Mouse (Mus musculus) gastrocnemius, adult 2 months (tissue): ENCODE results near the gene Grb10. TPM values are rescaled to one million over a fixed set of nuclear protein-coding genes. Genes with fewer than 3 reads are reported as not detected.
A peak's percentile ranks its signal among the peaks of the same experiment; 100 is the strongest.

Experiments
- DNase-seq: peaks from one replicate; pipeline ENCODE4 v3.0.0; 2022
- H3K27ac ChIP-seq: fragments of 200-600 bp; 2 replicates; pipeline ENCODE4 v1.8.1; 2022; ENCODE audit warnings: mild to moderate bottlenecking
- H3K4me3 ChIP-seq: fragments of 200-600 bp; 2 replicates; pipeline ENCODE4 v1.8.1; 2022; ENCODE audit warnings: mild to moderate bottlenecking, moderate library complexity
- CTCF ChIP-seq: fragments of 200-600 bp; IDR thresholded peaks from 2 replicates; pipeline ENCODE4 v1.8.1; 2022; ENCODE audit warnings: antibody characterized with exemption, mild to moderate bottlenecking, moderate library complexity
- intact Hi-C: fragments of 180-260 bp; cut with DNase I; formaldehyde crosslinking; loops from one replicate; pipeline ENCODE4 v1.15.1; 2025
- long read RNA-seq, 2 experiments: library from polyadenylated mRNA; stranded (forward); transcript quantifications; one replicate each; pipeline ENCODE4 v2.0.0; 2021
- total RNA-seq, 2 experiments: library from RNA; stranded (reverse); gene quantifications; 2 replicates each; pipeline ENCODE4 v1.2.3; 2021

The Grb10 gene
- 10 to 100 TPM; 27.9 to 59.3 TPM for total RNA-seq
- long read RNA-seq, experiment 1, full-length matches to known transcripts, result 1 of 5 reads
- long read RNA-seq, experiment 1, partial matches to known transcripts, result 0 of 5 reads
- long read RNA-seq, experiment 1, other reads (novel, unspliced or antisense), result 4 of 5 reads
- long read RNA-seq, experiment 2, partial matches to known transcripts, result 0 of 2 reads
- long read RNA-seq, experiment 2, other reads (novel, unspliced or antisense), result 2 of 2 reads

- no peak for DNase-seq
- Histone ChIP-seq H3K27ac (peak within 1 kb of the TSS; percentile 79), H3K4me3 (peak within 1 kb of the TSS; percentile 82)
- intact Hi-C loops, result loop anchor here (5.0 kb wide), 2 partner anchors 41 to 226 kb away; no protein-coding TSS in a partner anchor
- no peak for TF ChIP-seq CTCF
These were observed at the start of gene Grb10 for GRCm38 (mm10) chr11:12038470-12038985. Grb10 (minus strand) TSS chr11:12038683.

DNA sequence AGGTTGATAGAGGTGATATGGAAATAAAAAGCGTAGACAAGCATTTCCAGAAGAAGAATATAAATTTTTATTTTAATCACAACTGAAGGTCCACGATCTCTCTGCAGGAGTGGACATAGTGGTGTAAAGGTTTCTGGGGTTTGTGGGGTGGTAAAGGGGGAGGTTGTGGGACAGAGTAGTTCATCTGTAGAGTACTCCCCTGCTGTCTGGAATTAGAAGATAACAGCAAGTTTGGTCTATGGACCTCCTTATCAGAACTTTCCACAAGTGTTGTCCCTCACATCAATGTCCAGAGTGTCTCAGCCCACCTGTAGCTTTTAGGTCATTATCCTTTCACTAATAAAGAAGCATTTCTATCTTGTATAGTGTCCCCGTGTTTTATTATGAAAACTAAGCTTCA is 43.2 kb upstream of the Grb10 start:
- Histone ChIP-seq H3K4me3 (no peak overlapping the region), H3K27ac (no peak overlapping the region)
- TF ChIP-seq CTCF, result no peak
- intact Hi-C loops, result no loop called here
- no peak for DNase-seq

DNA sequence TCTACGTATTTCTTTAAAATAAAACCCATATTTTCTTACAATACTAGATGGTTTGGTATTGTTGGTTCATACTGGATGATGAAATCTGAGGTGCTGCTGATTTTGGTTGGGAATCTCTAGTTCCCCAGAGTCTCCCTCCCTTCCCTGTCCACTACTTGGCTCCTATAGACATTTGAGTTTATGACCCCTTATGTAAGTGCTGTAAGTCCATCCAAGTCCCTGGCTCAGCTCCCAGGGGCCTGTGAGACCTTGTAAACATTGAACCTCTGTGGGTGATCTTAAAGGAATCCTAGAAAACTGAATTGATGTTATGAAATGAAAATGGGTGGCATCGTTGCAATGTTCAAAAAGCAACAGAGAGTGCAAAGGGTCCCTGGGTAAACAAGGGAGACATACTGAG is 40.7 kb upstream of the Grb10 start:
- no peak for TF ChIP-seq CTCF
- no peak for DNase-seq
- Histone ChIP-seq H3K4me3 (no peak overlapping the region), H3K27ac (no peak overlapping the region)
- intact Hi-C loops, result no loop called here

DNA sequence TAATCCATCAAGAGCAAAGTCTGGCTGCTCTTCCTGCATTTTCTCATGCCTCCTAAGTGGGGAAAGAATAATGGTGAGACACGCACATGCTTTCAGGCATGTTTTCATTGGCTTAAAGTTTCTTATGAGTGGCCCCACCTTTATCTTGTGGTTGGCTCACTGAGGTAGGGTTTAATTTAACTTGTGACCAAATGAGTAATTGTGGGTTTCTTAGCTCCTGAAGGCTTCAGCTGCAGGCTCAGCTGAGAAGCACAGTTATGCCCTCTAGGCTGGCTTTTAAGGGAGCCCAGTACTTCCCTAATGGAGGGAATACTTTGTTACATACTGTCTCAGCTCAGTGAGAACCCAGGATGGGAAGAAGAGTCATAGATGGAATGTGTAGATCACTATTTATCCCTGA is 37.0 kb upstream of the Grb10 start:
- Histone ChIP-seq H3K27ac (no peak overlapping the region), H3K4me3 (no peak overlapping the region)
- intact Hi-C loops, result no loop called here
- DNase-seq, result no peak
- TF ChIP-seq CTCF, result no peak

DNA sequence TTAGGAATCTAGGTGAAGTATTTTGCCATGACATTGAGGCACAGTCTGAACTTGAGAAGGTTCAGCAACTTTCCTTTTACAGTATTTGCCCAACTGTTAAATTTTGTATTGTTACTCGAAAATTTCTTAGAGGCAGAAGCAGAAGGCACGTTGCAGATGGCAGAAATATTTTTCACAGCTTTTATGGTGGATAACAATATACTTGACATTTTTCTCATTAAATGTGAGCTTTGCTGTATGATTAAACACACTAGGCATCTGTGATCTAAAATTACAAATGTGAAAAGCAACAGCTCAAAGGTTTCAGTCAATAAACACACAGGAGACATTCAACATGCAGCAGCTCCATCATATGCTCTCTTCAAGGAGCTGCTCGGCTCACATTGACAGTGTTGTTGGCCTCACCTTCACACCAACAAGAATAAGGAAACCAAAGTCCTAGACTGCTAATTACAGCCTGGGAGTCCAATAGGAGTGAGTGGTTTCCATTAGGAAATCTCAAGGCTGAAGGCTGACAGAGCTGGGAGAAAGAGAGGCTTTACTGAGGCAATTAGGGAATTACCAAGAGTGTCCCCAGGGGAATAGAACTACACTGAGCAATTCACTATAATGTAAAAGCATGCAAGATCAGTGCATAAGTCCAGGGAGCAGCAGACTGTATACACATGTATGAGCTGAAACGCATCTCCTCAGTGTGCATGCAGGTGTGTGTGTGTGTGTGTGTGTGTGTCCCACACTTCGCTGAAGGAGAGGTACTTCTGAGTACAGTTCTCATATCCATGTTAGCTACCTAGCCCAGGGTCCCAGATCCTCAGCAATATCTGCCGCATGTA is 35.1 kb upstream of the Grb10 start:
- no peak for DNase-seq
- intact Hi-C loops, result no loop called here
- no peak for TF ChIP-seq CTCF

GRCm38 (mm10) chr11:12072322-12072721 is 33.8 kb upstream of the Grb10 start:
- DNase-seq, result no peak
- Histone ChIP-seq H3K27ac (no peak overlapping the region), H3K4me3 (no peak overlapping the region)
- no peak for TF ChIP-seq CTCF
- intact Hi-C loops, result no loop called here

More for the DNA sequence above, 35.1 kb upstream of the Grb10 start:
- no peak overlapping the region for H3K4me3 ChIP-seq
- no peak overlapping the region for H3K27ac ChIP-seq

DNA sequence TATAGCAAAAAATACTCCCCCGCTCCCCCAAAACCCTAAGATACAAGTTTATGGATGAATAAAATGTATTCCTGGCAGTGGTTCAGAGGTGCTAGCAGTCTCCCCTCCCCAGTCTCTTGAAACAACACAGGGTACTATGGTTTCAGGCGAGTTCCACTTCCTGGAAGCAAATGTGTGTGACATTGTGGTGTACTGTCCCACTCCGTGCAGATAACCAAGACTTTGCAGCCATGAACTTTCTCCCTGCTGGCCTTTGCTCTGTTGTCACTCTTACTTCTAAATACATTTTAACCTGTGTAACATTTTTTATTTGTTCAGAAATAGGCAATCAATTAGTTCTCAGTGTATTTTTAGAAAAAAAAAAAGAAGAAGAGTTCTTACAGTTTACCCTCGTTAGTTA is 20.5 kb upstream of the Grb10 start:
- no peak for TF ChIP-seq CTCF
- intact Hi-C loops, result no loop called here

DNA sequence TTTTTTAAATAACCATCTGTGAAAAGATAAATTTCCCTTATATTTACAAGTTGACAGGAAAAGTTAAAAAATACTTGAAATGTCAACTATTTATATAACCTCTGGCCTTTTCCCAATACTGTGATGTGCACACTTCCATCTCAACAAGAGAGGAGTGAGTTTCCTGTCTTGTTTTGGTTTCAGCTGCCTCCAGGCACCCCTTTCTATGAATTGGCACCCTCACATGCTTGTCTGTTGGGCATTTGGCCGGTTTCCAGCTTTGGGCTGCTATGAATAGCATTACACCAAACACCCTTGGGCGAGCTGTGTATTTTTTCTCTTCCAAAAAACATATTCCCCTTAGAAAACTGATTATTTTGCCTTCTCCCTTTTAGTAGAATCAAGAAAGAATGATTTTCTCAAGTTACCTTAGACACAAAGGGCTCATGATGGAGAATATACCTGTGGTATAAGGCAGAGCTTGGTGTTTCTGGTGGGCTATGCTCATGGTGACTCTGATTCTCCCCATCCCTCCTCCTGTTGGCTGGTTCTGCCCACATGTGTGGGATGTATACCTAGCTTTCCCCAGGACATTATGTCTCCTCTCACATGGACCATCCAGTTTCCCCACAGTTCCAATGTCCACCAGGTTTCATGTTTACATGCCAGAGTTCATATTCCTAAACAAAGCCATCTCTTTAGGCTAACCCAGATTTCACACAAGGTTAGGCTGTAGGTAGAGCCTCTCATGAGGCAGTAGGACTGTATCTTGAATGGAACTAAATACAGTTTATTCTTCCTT is 10.3 kb upstream of the Grb10 start:
- peak; percentile 35 for DNase-seq
- no peak overlapping the region for H3K27ac ChIP-seq
- intact Hi-C loops, result no loop called here
- no peak for TF ChIP-seq CTCF
- H3K4me3 ChIP-seq, result no peak overlapping the region

More for the DNA sequence above, 20.5 kb upstream of the Grb10 start:
- H3K4me3 ChIP-seq, result no peak overlapping the region
- no peak for DNase-seq
- H3K27ac ChIP-seq, result no peak overlapping the region

GRCm38 (mm10) chr11:12048135-12048534 is 9.7 kb upstream of the Grb10 start:
- TF ChIP-seq CTCF, result no peak
- Histone ChIP-seq H3K27ac (no peak overlapping the region), H3K4me3 (no peak overlapping the region)
- intact Hi-C loops, result no loop called here
- DNase-seq, result no peak

- Histone ChIP-seq H3K27ac (no peak overlapping the region), H3K4me3 (no peak overlapping the region)
- DNase-seq, result no peak
- intact Hi-C loops, result no loop called here
- TF ChIP-seq CTCF, result peak; percentile 4; the same call in 1 of the 2 replicates
These were observed 5.8 kb upstream of the Grb10 start for GRCm38 (mm10) chr11:12044245-12044644.

GRCm38 (mm10) chr11:12041787-12042186 is 3.3 kb upstream of the Grb10 start:
- intact Hi-C loops, result no loop called here
- H3K4me3 ChIP-seq, result no peak overlapping the region
- DNase-seq, result no peak
- no peak overlapping the region for H3K27ac ChIP-seq
- no peak for TF ChIP-seq CTCF

GRCm38 (mm10) chr11:12041379-12041778 is 2.9 kb upstream of the Grb10 start:
- no peak for TF ChIP-seq CTCF
- intact Hi-C loops, result no loop called here
- Histone ChIP-seq H3K27ac (no peak overlapping the region), H3K4me3 (no peak overlapping the region)
- no peak for DNase-seq

GRCm38 (mm10) chr11:12040391-12040790 is 1.9 kb upstream of the Grb10 start:
- intact Hi-C loops, result no loop called here
- Histone ChIP-seq H3K4me3 (no peak overlapping the region), H3K27ac (no peak overlapping the region)
- DNase-seq, result no peak
- TF ChIP-seq CTCF, result no peak
